In genomic region chr12:82145173-82145572, GRCm38 (mm10) we compare ENCODE assay signal across 19 mouse cellular contexts.
"Had no signal": no experiment of that assay in that cellular context is flagged by ENCODE, and none has a peak within 500 bp of the region (broad histone marks: within the 10 kb centered on the region; RNA-seq: fewer than 3 reads in every experiment).

No protein-coding gene starts in this region.

- H3K27me3 ChIP-seq: neural tube, embryonic 13.5 days; neural tube, embryonic 15.5 days had no signal

- DNase-seq: lung, adult 18-20 months; lung, embryonic 14.5 days; lung, postnatal 10 days; lung, postnatal 4 days; midbrain, embryonic 14.5 days; retina, postnatal 1 day; right cerebral cortex, adult 18-20 months; right cerebral cortex, postnatal 25 days; right cerebral cortex, postnatal 4 days; spleen, adult 18-20 months; thymus, adult 2 months; thymus, postnatal 25 days; thymus, postnatal 4 days had no signal

- H3K9ac ChIP-seq: lung, embryonic 14.5 days; midbrain, embryonic 12.5 days; neural tube, embryonic 13.5 days; neural tube, embryonic 15.5 days had no signal

- ATAC-seq: midbrain, embryonic 16.5 days had no signal

- H3K4me3 ChIP-seq: midbrain, embryonic 10.5 days; midbrain, embryonic 12.5 days; myocyte; neural tube, embryonic 13.5 days; neural tube, embryonic 15.5 days had no signal

- H3K36me3 ChIP-seq: midbrain, embryonic 10.5 days; midbrain, embryonic 12.5 days; neural tube, embryonic 13.5 days; neural tube, embryonic 15.5 days had no signal

- H3K4me1 ChIP-seq: neural tube, embryonic 15.5 days had no signal

- H3K4me2 ChIP-seq: lung, embryonic 14.5 days; midbrain, embryonic 12.5 days; neural tube, embryonic 13.5 days; neural tube, embryonic 15.5 days had no signal

- H3K27ac ChIP-seq: midbrain, embryonic 12.5 days; neural tube, embryonic 13.5 days; neural tube, embryonic 15.5 days had no signal

- H3K9me3 ChIP-seq: midbrain, embryonic 10.5 days; midbrain, embryonic 12.5 days; neural tube, embryonic 13.5 days; neural tube, embryonic 15.5 days had no signal
